Mouse (Mus musculus) liver, embryonic 13.5 days (tissue): ENCODE measurements around the gene Nhlrc2. TPM values are rescaled to one million over a fixed set of nuclear protein-coding genes. Genes with fewer than 3 reads are reported as not detected.

ENCODE experiments used
- ATAC-seq: fragments of 200-750 bp; cut with Nextera tagmentation; 2 replicates; pipeline ENCODE4 v1.8.0; 2017; ENCODE audit warnings: low read depth, mild to moderate bottlenecking, moderate number of reproducible peaks, moderate library complexity
- DNase-seq: peaks from one replicate; pipeline ENCODE4 v3.0.0; 2022
- H3K27ac ChIP-seq: fragments of 300-500 bp; sonication (generic); 2 replicates; pipeline ENCODE4 v1.5.1; 2015; ENCODE audit warnings: moderate library complexity, mild to moderate bottlenecking, inconsistent platforms
- H3K27me3 ChIP-seq: fragments of 300-500 bp; sonication (generic); 2 replicates; pipeline ENCODE4 v1.6.1; 2015; ENCODE audit warnings: mild to moderate bottlenecking, inconsistent platforms
- H3K36me3 ChIP-seq: fragments of 300-500 bp; sonication (generic); 2 replicates; pipeline ENCODE4 v1.6.1; 2015; ENCODE audit warnings: mild to moderate bottlenecking, inconsistent platforms
- H3K4me1 ChIP-seq: fragments of 300-500 bp; sonication (generic); replicated peaks from 2 replicates; pipeline ENCODE4 v1.6.1; 2015; ENCODE audit warnings: inconsistent platforms
- H3K4me2 ChIP-seq: fragments of 300-500 bp; sonication (generic); 2 replicates; pipeline ENCODE4 v1.6.1; 2015; ENCODE audit warnings: inconsistent platforms, mild to moderate bottlenecking, moderate library complexity
- H3K4me3 ChIP-seq: fragments of 300-500 bp; sonication (generic); replicated peaks from 2 replicates; pipeline ENCODE4 v1.5.1; 2015; ENCODE audit warnings: mild to moderate bottlenecking, inconsistent platforms
- H3K9ac ChIP-seq: fragments of 300-500 bp; sonication (generic); 2 replicates; pipeline ENCODE4 v1.6.1; 2015; ENCODE audit warnings: mild to moderate bottlenecking, inconsistent platforms
- H3K9me3 ChIP-seq: fragments of 300-500 bp; sonication (generic); replicated peaks from 2 replicates; pipeline ENCODE4 v1.6.1; 2016; ENCODE audit warnings: inconsistent platforms
- WGBS: fragments of 180-500 bp; shearing (Covaris S2); methylation state at CpG from one replicate; pipeline ENCODE4 v1.1.7; 2015; ENCODE audit not compliant: insufficient replicate concordance; 5-methylcytosine and 5-hydroxymethylcytosine counted together
- polyA plus RNA-seq: library from polyadenylated mRNA; unstranded; fragments of >200 nt; fragmentation: Nextera tagmentation; extraction: Ambion mirVana; gene quantifications from 2 replicates; pipeline ENCODE4 v1.2.1, GENCODE M21; 2015

The Nhlrc2 gene
- polyA plus RNA-seq, 1 experiment from 2014 or later, result 7.7 TPM

GRCm38 (mm10) chr19:56588205-56588626 lies 40.2 kb downstream of the Nhlrc2 start:
- no peaks in the 10 kb centered on the region for H3K4me1 ChIP-seq
- no peaks in the 10 kb centered on the region for H3K27me3 ChIP-seq
- H3K9me3 ChIP-seq, result no peaks in the 10 kb centered on the region
- H3K27ac ChIP-seq, result no peak overlapping the region
- H3K9ac ChIP-seq, result no peak overlapping the region
- DNase-seq, result no peak
- 76% methylated on average over 6 of the region's 6 CpGs for WGBS
- no peak for ATAC-seq
- H3K36me3 ChIP-seq, result peaks cover 63% of the 10 kb centered on the region
- H3K4me3 ChIP-seq, result no peak overlapping the region
- H3K4me2 ChIP-seq, result no peak overlapping the region

GRCm38 (mm10) chr19:56589008-56589407 lies 40.9 kb downstream of the Nhlrc2 start:
- Histone ChIP-seq H3K27me3 (no peaks in the 10 kb centered on the region), H3K9me3 (no peaks in the 10 kb centered on the region), H3K4me1 (no peaks in the 10 kb centered on the region), H3K9ac (no peak overlapping the region), H3K4me2 (no peak overlapping the region), H3K4me3 (no peak overlapping the region), H3K36me3 (peaks cover 67% of the 10 kb centered on the region), H3K27ac (no peak overlapping the region)
- ATAC-seq (no peak), DNase-seq (no peak)
- WGBS, result 76% methylated on average over 6 of the region's 6 CpGs

GRCm38 (mm10) chr19:56589455-56589854 lies 41.4 kb downstream of the Nhlrc2 start:
- Histone ChIP-seq H3K4me3 (no peak overlapping the region), H3K27ac (no peak overlapping the region), H3K4me2 (no peak overlapping the region), H3K9ac (no peak overlapping the region), H3K27me3 (no peaks in the 10 kb centered on the region), H3K36me3 (peaks cover 67% of the 10 kb centered on the region), H3K4me1 (no peaks in the 10 kb centered on the region), H3K9me3 (no peaks in the 10 kb centered on the region)
- no peak for DNase-seq
- WGBS, result 92% methylated on average over 5 of the region's 5 CpGs
- ATAC-seq, result no peak

- no peaks in the 10 kb centered on the region for H3K9me3 ChIP-seq
- peaks cover 73% of the 10 kb centered on the region for H3K36me3 ChIP-seq
- H3K4me3 ChIP-seq, result no peak overlapping the region
- no peaks in the 10 kb centered on the region for H3K27me3 ChIP-seq
- H3K4me2 ChIP-seq, result no peak overlapping the region
- 87% methylated on average over 3 of the region's 3 CpGs for WGBS
- no peak overlapping the region for H3K27ac ChIP-seq
- no peak overlapping the region for H3K9ac ChIP-seq
- DNase-seq, result no peak
- no peaks in the 10 kb centered on the region for H3K4me1 ChIP-seq
- ATAC-seq, result no peak
Observed at GRCm38 (mm10) chr19:56590250-56590649, 42.2 kb downstream of the Nhlrc2 start.

- 92% methylated on average over 9 of the region's 9 CpGs for whole genome bisulfite sequencing
- DNase-seq (no peak), ATAC-seq (no peak)
- Histone ChIP-seq H3K4me1 (no peaks in the 10 kb centered on the region), H3K9ac (no peak overlapping the region), H3K9me3 (no peaks in the 10 kb centered on the region), H3K27me3 (no peaks in the 10 kb centered on the region), H3K4me2 (no peak overlapping the region), H3K27ac (no peak overlapping the region), H3K4me3 (no peak overlapping the region), H3K36me3 (peaks cover 89% of the 10 kb centered on the region)
Observed at GRCm38 (mm10) chr19:56592472-56592871, 44.4 kb downstream of the Nhlrc2 start.

DNA sequence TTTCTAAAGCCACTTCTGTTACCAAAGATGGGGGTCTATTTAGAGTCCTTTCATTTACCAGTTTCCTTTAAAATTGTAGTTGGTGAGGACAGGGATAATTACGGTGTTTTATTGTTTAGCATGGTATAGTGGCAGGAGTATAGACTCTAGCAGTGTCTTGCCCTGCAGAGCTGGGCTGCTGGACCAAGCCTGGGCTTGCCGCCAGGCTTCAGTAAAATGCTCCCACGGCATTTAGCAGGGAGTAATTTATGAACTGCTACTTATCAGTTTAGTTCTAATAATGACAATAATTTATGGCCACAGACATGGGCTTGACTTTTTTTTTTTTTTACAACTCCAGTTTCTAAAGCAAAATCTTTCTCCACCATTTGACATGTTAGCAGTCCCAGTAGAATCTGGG lies 51.9 kb downstream of the Nhlrc2 start:
- H3K4me2 ChIP-seq, result no peak overlapping the region
- H3K9ac ChIP-seq, result no peak overlapping the region
- ATAC-seq (no peak), DNase-seq (no peak)
- WGBS, result 79% methylated on average over 3 of the region's 3 CpGs
- no peak overlapping the region for H3K4me3 ChIP-seq
- H3K27ac ChIP-seq, result no peak overlapping the region
- peaks cover 14% of the 10 kb centered on the region for H3K4me1 ChIP-seq
- H3K36me3 ChIP-seq, result peaks cover 38% of the 10 kb centered on the region
- no peaks in the 10 kb centered on the region for H3K9me3 ChIP-seq
- no peaks in the 10 kb centered on the region for H3K27me3 ChIP-seq

DNA sequence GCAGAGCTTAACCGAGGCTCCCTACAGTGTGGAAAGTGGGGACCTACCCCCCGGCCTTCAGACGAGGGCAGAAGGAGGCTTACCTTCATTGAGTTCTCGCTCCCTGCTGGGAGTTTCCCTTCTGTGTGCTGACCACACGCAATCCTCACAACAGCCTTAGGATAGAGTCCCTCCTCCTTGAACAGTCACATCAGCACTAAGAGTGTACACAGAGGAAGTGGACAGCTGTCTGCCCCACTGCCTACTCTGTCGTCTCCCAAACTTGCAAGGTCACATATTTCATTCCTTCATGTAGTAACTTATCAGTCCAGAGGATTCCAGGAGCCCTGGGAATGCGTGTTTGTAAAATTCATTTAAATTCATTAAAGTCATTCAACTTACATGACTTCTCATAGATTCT lies 52.7 kb downstream of the Nhlrc2 start:
- Histone ChIP-seq H3K27me3 (no peaks in the 10 kb centered on the region), H3K27ac (no peak overlapping the region), H3K9ac (no peak overlapping the region), H3K4me3 (no peak overlapping the region), H3K4me2 (no peak overlapping the region), H3K4me1 (peaks cover 14% of the 10 kb centered on the region), H3K36me3 (peaks cover 30% of the 10 kb centered on the region), H3K9me3 (no peaks in the 10 kb centered on the region)
- DNase-seq, result no peak
- WGBS, result 82% methylated on average over 7 of the region's 7 CpGs
- no peak for ATAC-seq

DNA sequence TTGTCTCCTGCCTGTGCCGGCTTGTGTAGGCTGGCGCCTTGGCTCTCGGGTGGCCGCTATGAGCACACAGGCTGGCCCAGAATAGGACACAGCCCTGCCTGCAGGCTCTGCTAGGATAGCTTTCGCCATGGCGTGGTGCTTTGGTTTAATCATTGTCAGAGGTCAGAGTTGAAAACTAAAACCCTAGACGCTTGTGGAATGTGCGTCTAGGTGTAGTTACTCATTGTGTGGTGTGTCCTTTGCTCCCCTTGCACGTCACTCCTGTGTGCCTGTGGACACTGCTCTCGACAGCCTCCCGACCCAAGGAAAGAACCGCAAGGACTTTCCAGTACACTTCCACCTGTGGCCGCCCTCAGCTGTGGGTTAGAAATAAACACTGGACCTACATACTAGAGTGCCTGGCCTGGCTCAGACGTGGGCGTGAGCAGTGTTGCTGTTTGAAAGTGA lies 53.9 kb downstream of the Nhlrc2 start:
- WGBS, result 74% methylated on average over 15 of the region's 15 CpGs

GRCm38 (mm10) chr19:56608946-56609345 lies 60.9 kb downstream of the Nhlrc2 start:
- WGBS, result 23% methylated on average over 5 of the region's 5 CpGs
- no peaks in the 10 kb centered on the region for H3K9me3 ChIP-seq
- H3K4me3 ChIP-seq, result no peak overlapping the region
- H3K36me3 ChIP-seq, result no peaks in the 10 kb centered on the region
- DNase-seq, result no peak
- no peaks in the 10 kb centered on the region for H3K27me3 ChIP-seq
- no peak for ATAC-seq
- H3K9ac ChIP-seq, result no peak overlapping the region
- no peaks in the 10 kb centered on the region for H3K4me1 ChIP-seq
- no peak overlapping the region for H3K27ac ChIP-seq
- no peak overlapping the region for H3K4me2 ChIP-seq

More for the DNA sequence above, 53.9 kb downstream of the Nhlrc2 start:
- no peak overlapping the region for H3K4me3 ChIP-seq
- peak; percentile 78 for ATAC-seq
- H3K36me3 ChIP-seq, result peaks cover 23% of the 10 kb centered on the region
- no peaks in the 10 kb centered on the region for H3K27me3 ChIP-seq
- DNase-seq, result no peak
- peaks cover 14% of the 10 kb centered on the region for H3K4me1 ChIP-seq
- H3K27ac ChIP-seq, result peak overlapping the region; percentile 53
- no peak overlapping the region for H3K9ac ChIP-seq
- H3K4me2 ChIP-seq, result no peak overlapping the region
- H3K9me3 ChIP-seq, result no peaks in the 10 kb centered on the region

DNA sequence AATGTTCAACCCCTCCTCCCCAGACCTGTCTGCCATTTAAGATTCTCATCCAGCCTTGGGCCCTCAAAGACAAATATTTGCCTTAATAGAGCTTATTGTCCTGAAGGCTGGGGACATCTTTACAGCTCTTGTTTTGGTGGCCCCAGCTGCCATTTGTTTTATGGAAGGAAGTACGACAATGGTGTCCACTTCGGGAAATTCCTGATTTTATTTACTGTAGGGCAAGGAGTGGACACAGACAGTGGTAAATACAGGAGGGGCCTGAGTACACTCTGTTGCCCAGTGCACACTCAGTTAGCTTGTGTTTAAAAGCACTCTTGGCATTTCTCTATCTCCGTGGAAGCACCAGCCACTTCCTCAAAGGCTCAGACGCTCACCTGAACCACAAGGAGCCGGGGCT lies 66.1 kb downstream of the Nhlrc2 start:
- 50% methylated on average over 5 of the region's 5 CpGs for WGBS
- DNase-seq (no peak), ATAC-seq (no peak)
- Histone ChIP-seq H3K27ac (no peak overlapping the region), H3K4me1 (no peaks in the 10 kb centered on the region), H3K4me3 (no peak overlapping the region), H3K4me2 (no peak overlapping the region), H3K36me3 (no peaks in the 10 kb centered on the region), H3K9me3 (no peaks in the 10 kb centered on the region), H3K9ac (no peak overlapping the region), H3K27me3 (0 out of 2 replicates have a peak, but pooled peaks cover 4% of the 10 kb centered on the region)

DNA sequence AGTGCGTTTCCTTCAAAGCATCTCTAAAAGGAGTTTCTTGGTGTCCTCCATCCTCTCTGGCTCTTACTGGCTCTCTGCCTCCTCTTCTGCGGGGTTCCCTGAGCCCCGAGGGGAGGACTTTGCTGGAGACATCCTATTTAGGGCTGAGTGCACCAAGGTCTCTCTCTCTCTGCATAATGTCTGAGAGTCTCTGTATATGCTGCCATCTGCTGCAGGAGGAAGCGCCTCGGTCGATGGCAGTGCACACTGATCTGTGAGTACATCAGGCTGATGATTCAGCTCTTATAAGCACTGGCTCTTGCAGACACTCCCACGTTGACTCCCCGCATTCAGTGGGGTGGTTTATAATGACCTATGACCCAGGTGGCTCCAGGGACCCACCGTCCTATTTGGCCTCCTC lies 70.8 kb downstream of the Nhlrc2 start:
- Histone ChIP-seq H3K27me3 (0 out of 2 replicates have a peak, but pooled peaks cover 4% of the 10 kb centered on the region), H3K9me3 (no peaks in the 10 kb centered on the region), H3K4me1 (no peaks in the 10 kb centered on the region), H3K36me3 (no peaks in the 10 kb centered on the region), H3K4me2 (no peak overlapping the region), H3K27ac (no peak overlapping the region), H3K9ac (no peak overlapping the region), H3K4me3 (no peak overlapping the region)
- 60% methylated on average over 9 of the region's 9 CpGs for WGBS
- ATAC-seq, result no peak
- DNase-seq, result no peak

DNA sequence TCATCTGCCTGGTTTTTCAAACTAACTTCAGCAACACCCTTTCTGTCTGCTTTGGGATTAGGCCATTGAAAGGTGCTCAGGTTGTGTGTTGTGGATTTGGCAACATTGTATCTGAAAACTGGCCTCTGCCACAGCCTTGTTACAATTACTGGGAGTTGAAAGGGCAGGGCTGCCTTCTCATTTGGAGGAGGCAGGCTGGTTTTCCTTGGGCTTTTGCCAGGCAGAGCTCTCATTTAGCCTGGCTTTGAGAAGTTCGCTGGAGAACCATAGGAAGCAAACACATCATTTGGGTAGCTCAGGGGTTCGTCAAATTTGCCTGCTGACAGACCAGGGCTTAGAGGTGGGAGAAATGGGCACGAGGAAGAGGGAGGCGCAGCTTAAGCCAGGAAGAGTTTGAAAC lies 71.5 kb downstream of the Nhlrc2 start:
- no peak for ATAC-seq
- DNase-seq, result no peak
- WGBS, result 62% methylated on average over 4 of the region's 4 CpGs
- Histone ChIP-seq H3K4me1 (no peaks in the 10 kb centered on the region), H3K36me3 (no peaks in the 10 kb centered on the region), H3K27me3 (0 out of 2 replicates have a peak, but pooled peaks cover 4% of the 10 kb centered on the region), H3K27ac (no peak overlapping the region), H3K4me2 (no peak overlapping the region), H3K9ac (no peak overlapping the region), H3K4me3 (no peak overlapping the region), H3K9me3 (no peaks in the 10 kb centered on the region)
